In genomic region chr6:71801714-71802094, GRCm38 (mm10) we compare ENCODE assay signal across 12 mouse cellular contexts. TPM values are rescaled to one million over a fixed set of nuclear protein-coding genes. Genes with fewer than 3 reads are reported as not detected.
A peak's percentile ranks its signal among the peaks of the same experiment; 100 is the strongest.
DNase-seq lines count a peak whose midpoint lies in the region; ATAC-seq and TF ChIP-seq lines count a peak whose summit lies in the region.
"Had no signal": no experiment of that assay in that cellular context is flagged by ENCODE, and none has a peak within 500 bp of the region (broad histone marks: within the 10 kb centered on the region; RNA-seq: fewer than 3 reads in every experiment).

No protein-coding gene starts in this region.

- H3K27me3 ChIP-seq in midbrain, embryonic 11.5 days (ENCODE audit: control insufficient read depth, insufficient read depth, low read length) = no peaks in the 10 kb centered on the region
- H3K27me3 ChIP-seq in midbrain, embryonic 15.5 days (replicated peaks) = no peaks in the 10 kb centered on the region
- H3K27me3 ChIP-seq in forebrain, embryonic 12.5 days = no peaks in the 10 kb centered on the region
- H3K27me3 ChIP-seq in stomach, postnatal 0 days (ENCODE audit: control insufficient read depth, insufficient read depth, low read length) = no peaks in the 10 kb centered on the region
- H3K27me3 ChIP-seq: hindbrain, embryonic 15.5 days had no signal

- H3K9ac ChIP-seq in midbrain, embryonic 11.5 days (ENCODE audit: low read length) = no peak overlapping the region
- H3K9ac ChIP-seq in midbrain, embryonic 15.5 days = no peak overlapping the region
- H3K9ac ChIP-seq in forebrain, embryonic 12.5 days = no peak overlapping the region
- H3K9ac ChIP-seq in stomach, postnatal 0 days (ENCODE audit: low read length) = no peak overlapping the region
- H3K9ac ChIP-seq: hindbrain, embryonic 15.5 days had no signal

- no peak overlapping the region for H3K4me3 ChIP-seq in midbrain, embryonic 11.5 days (ENCODE audit: low read depth, low read length)
- H3K4me3 ChIP-seq in midbrain, embryonic 15.5 days = no peak overlapping the region
- H3K4me3 ChIP-seq in forebrain, embryonic 12.5 days (replicated peaks) = no peak overlapping the region
- no peak overlapping the region for H3K4me3 ChIP-seq in stomach, postnatal 0 days (ENCODE audit: low read depth, low read length)
- H3K4me3 ChIP-seq: heart, adult 2 months; hindbrain, embryonic 15.5 days; myocyte had no signal

- H3K4me1 ChIP-seq in midbrain, embryonic 11.5 days (ENCODE audit: control insufficient read depth, insufficient read depth, low read length) = no peaks in the 10 kb centered on the region
- H3K4me1 ChIP-seq in midbrain, embryonic 15.5 days = no peaks in the 10 kb centered on the region
- H3K4me1 ChIP-seq in forebrain, embryonic 12.5 days = no peaks in the 10 kb centered on the region
- H3K4me1 ChIP-seq in stomach, postnatal 0 days (replicated peaks; ENCODE audit: control insufficient read depth, insufficient read depth) = no peaks in the 10 kb centered on the region
- H3K4me1 ChIP-seq: hindbrain, embryonic 15.5 days had no signal

- no peaks in the 10 kb centered on the region for H3K36me3 ChIP-seq in midbrain, embryonic 11.5 days (ENCODE audit: control insufficient read depth, insufficient read depth, low read length)
- peaks cover 9% of the 10 kb centered on the region; the same call in 1 of the 2 replicates for H3K36me3 ChIP-seq in midbrain, embryonic 15.5 days (replicated peaks)
- H3K36me3 ChIP-seq in forebrain, embryonic 12.5 days (replicated peaks) = no peaks in the 10 kb centered on the region; the same call in 1 of the 2 replicates
- no peaks in the 10 kb centered on the region for H3K36me3 ChIP-seq in stomach, postnatal 0 days (ENCODE audit: control insufficient read depth, insufficient read depth, low read length)

- H3K27ac ChIP-seq in midbrain, embryonic 11.5 days (ENCODE audit: low read depth, low read length) = no peak overlapping the region
- no peak overlapping the region for H3K27ac ChIP-seq in midbrain, embryonic 15.5 days
- H3K27ac ChIP-seq in forebrain, embryonic 12.5 days = no peak overlapping the region
- no peak overlapping the region for H3K27ac ChIP-seq in stomach, postnatal 0 days (replicated peaks)
- H3K27ac ChIP-seq: heart, adult 2 months; hindbrain, embryonic 15.5 days had no signal

- no peak for TF ChIP-seq EP300 in stomach, postnatal 0 days (optimal IDR thresholded peaks at IDR 0.05)

- intact Hi-C loops in left cerebral cortex, postnatal 25 days (cut with DNase I) = loop anchor here (2.0 to 10.0 kb wide), 7 partner anchors 29 to 637 kb away; partner anchors contain the start of genes Reep1 and Rnf103

- H3K9me3 ChIP-seq in midbrain, embryonic 11.5 days (ENCODE audit: control insufficient read depth, low read length) = no peaks in the 10 kb centered on the region
- H3K9me3 ChIP-seq in midbrain, embryonic 15.5 days = no peaks in the 10 kb centered on the region
- H3K9me3 ChIP-seq in forebrain, embryonic 12.5 days = no peaks in the 10 kb centered on the region
- no peaks in the 10 kb centered on the region for H3K9me3 ChIP-seq in stomach, postnatal 0 days (ENCODE audit: control insufficient read depth, low read length)
- H3K9me3 ChIP-seq: hindbrain, embryonic 15.5 days had no signal

- WGBS in midbrain, embryonic 11.5 days = 76% methylated on average over 10 of the region's 10 CpGs
- 73% methylated on average over 10 of the region's 10 CpGs for WGBS in midbrain, embryonic 15.5 days
- 78% methylated on average over 10 of the region's 10 CpGs for WGBS in forebrain, embryonic 12.5 days
- 71% methylated on average over 10 of the region's 10 CpGs for WGBS in stomach, postnatal 0 days

- no peak for ATAC-seq in midbrain, embryonic 11.5 days (ENCODE audit: low FRiP score)
- no peak for ATAC-seq in midbrain, embryonic 15.5 days (replicated peaks)
- ATAC-seq in frontal cortex, adult (ENCODE audit: low TSS enrichment) = peak; percentile 68
- no peak for ATAC-seq in forebrain, embryonic 12.5 days (ENCODE audit: low FRiP score)
- no peak for ATAC-seq in stomach, postnatal 0 days (ENCODE audit: low FRiP score, low TSS enrichment)
- ATAC-seq in inflammation-experienced regulatory T-cells, adult 6 months = no peak

- H3K4me2 ChIP-seq in midbrain, embryonic 11.5 days = no peak overlapping the region
- no peak overlapping the region for H3K4me2 ChIP-seq in midbrain, embryonic 15.5 days
- H3K4me2 ChIP-seq in forebrain, embryonic 12.5 days = no peak overlapping the region
- H3K4me2 ChIP-seq in stomach, postnatal 0 days (replicated peaks; ENCODE audit: low read depth) = no peak overlapping the region
- H3K4me2 ChIP-seq: hindbrain, embryonic 15.5 days had no signal

- peak; percentile 64 for DNase-seq in midbrain, embryonic 11.5 days (ENCODE audit: low spot score, missing footprints)
- DNase-seq in left cerebral cortex, postnatal 25 days (ENCODE audit: low spot score in 2 of 2) = peak; percentile 53 to 93
- peak; percentile 72 for DNase-seq in right cerebral cortex, postnatal 25 days
- DNase-seq in stomach, postnatal 0 days (ENCODE audit: low spot score) = no peak
- DNase-seq: heart, adult 2 months; kidney, postnatal 4 days had no signal

- TF ChIP-seq CTCF in stomach, postnatal 0 days (IDR thresholded peaks at IDR 0.05; ENCODE audit: low read depth) = no peak

RNA-seq across cellular contexts. Expression of gene Mrpl35, which starts 25.1 kb away (rescaled TPM):
- polyA plus RNA-seq in midbrain, embryonic 11.5 days (2014; fragmentation: Nextera tagmentation; extraction: Ambion mirVana) = 58.0 and 58.2 TPM in 2 replicates
- 35.6 and 40.2 TPM in 2 replicates for polyA plus RNA-seq in midbrain, embryonic 15.5 days (2015; fragmentation: Nextera tagmentation; extraction: Ambion mirVana)
- total RNA-seq in left cerebral cortex, postnatal 25 days (2021) = 10 to 100 TPM; 29.6 to 30.4 TPM
- polyA plus RNA-seq in forebrain, embryonic 12.5 days (2016; fragmentation: Nextera tagmentation; extraction: Ambion mirVana) = 50.7 and 50.9 TPM in 2 replicates
- 61.4 and 65.2 TPM in 2 replicates for polyA plus RNA-seq in stomach, postnatal 0 days (2015; fragmentation: Nextera tagmentation; extraction: Ambion mirVana)
- 10 to 100 TPM; 61.2 to 73.9 (median 67.8) TPM for polyA plus RNA-seq in inflammation-experienced regulatory T-cells, adult 6 months (2017; shearing (Covaris generic))

RNA-seq across cellular contexts. Expression of gene Immt, which starts 29.4 kb away (rescaled TPM):
- polyA plus RNA-seq in midbrain, embryonic 11.5 days (2014; fragmentation: Nextera tagmentation; extraction: Ambion mirVana) = 186 and 205 TPM in 2 replicates
- polyA plus RNA-seq in midbrain, embryonic 15.5 days (2015; fragmentation: Nextera tagmentation; extraction: Ambion mirVana) = 158 and 160 TPM in 2 replicates
- total RNA-seq in left cerebral cortex, postnatal 25 days (2021) = 100 to 1,000 TPM; 140 to 141 TPM
- 151 and 156 TPM in 2 replicates for polyA plus RNA-seq in forebrain, embryonic 12.5 days (2016; fragmentation: Nextera tagmentation; extraction: Ambion mirVana)
- polyA plus RNA-seq in stomach, postnatal 0 days (2015; fragmentation: Nextera tagmentation; extraction: Ambion mirVana) = 132 and 140 TPM in 2 replicates
- polyA plus RNA-seq in inflammation-experienced regulatory T-cells, adult 6 months (2017; shearing (Covaris generic)) = 100 to 1,000 TPM; 107 to 131 (median 127) TPM
